Mouse (Mus musculus): ENCODE results near the gene Slc29a2.
"Not testable (repeated sequence)": the region's sequence is repeated elsewhere in the genome, so short reads cannot be mapped to it uniquely, and the experiment has no call there.

Gene Slc29a2

DNA sequence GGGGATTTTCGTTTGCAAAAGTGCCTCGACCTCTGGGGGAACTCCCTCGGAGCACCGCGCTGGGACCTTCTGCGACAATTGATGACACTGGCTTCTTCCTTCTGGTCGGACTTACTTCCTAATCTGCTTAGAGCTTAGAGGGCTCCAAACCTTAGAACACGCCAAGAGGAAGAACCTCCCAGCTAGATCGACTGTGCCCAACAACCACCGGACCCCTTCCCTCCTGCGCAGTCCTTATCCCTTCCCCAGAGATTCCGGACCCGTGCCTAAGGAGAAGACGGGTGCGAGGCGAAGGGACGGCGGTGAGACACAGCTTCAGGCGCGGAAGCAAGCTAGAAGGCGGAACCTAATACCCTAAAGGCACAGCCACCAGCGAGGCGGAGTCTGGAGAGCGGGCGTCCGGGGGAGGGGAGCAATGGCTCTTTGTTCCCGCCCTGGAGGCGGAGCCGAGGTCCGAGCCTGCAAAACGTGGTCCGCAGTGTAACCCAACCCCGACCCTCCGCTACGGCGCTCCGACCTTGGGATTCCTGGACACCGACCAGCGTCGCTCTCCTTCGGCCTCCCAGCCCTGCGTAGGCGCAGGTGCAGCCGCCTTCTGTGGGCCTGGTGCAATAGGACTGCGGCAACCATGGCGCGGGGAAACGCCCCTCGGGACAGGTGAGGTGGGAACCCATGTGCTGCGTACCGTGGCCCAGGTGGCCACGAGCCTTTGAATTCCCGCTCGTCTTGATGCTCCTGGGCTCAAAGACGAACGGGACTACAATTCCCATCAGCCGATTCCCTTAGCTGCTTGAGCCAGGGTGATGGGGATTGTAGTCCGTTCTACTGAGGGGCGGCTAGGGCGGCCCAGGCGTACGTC, at the start of gene Slc29a2:
Gene Slc29a2 (plus strand): TSS at position 240 of the 859 bp plus-strand sequence.
- DNase-seq: peak; percentile 90

DNA sequence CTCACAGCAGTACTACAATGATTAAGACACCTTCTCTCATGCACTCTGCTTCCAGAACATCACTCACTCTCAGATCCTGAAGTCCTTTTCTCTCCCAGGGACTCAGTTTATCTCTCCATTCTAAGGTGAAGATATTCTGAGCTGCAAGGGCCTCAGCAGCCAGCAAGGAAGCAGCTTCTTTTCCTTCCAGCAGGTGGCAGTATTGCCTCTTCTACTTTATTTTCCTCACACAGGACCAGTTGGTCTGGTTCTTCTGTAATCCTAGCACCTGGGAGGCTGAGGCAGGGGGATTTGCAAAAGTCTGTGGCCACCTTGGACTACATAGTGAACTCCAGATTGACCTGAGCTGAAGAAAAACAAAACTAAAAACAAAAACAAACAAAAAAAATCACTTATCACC, 41.9 kb upstream of the Slc29a2 start:
- DNase-seq: no peak

DNA sequence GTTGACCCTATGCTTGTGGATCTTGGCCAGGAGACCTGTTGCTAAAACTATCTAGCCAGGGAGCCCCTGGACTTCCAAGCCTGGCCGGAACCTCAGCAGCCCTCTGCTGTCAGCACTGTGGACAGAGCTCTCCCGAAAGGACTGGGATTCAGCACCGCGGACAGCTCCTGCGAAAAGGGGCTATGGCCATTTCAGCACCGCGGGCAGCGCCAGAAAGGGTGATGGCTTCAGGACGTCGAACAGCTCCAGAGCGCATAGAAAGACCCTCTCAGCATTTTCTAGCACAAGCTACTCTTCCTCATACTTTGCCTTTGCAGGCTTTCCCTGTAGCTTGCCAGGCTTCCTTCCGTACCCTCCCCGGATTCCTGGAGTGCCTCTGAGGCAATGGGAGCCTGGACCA, 34.6 kb upstream of the Slc29a2 start:
- peak; percentile 88 for DNase-seq

DNA sequence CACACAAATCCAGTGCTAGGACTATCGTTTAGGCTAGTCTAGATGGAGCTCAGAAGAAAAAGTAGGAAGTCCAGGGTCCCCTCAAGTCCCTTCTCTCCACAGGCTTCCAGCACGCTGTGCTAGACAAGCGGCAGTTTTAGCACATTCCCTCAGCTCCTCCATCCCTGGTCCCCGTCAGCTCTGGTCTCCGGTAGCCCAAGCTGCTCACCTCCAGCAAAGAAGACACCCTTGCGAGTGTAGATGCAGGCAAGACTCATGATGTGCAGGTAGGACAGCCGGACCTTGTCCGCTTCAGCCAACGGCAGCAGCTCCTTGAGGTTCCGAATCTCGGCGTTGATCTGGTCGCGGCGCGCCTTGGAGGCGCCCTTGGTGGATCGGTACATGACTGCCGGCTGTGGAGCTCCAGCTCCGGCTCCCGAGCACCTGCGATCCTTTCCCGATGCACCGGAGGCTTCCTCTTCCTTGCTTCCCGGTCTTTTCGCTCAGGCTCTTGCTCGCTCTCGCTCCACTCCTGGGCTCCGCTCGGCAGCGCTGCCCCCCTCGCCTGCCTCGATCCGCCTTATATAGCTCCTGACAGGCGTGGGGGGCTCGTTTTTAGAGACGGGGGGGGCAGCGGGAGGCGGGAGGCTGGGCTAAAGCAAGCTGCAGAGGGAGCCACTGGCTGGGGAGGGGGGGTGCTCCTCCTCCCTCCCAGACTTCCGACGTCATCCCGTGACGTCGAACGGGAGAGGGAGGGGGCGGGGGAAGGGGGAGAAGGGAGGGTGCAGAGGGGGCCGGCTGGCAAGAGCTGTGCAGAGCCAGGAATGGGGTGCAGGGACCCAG, 34.0 kb upstream of the Slc29a2 start:
- DNase-seq: no peak

DNA sequence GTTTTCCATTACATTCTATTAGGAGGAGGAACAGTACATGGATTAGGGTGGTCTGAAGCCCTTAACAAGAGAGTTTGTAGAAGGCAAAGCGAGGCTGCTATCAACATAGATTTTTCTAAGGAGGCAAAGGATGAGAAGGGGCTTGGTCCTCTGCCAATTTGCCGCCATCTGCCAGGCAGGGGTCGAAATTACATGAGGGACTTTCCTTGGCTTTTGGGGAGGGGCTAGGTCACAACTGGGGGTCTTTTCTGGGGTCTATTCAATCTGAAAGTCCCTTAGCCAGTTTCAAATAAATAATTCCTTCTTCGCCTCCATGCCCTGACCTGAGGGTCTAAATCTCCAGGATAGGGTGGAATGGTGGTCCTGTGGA, 33.4 kb upstream of the Slc29a2 start, which contains the start of gene Npas4:
Gene Npas4 (minus strand): TSS at position 61 of the 370 bp plus-strand sequence.
- no peak for DNase-seq

DNA sequence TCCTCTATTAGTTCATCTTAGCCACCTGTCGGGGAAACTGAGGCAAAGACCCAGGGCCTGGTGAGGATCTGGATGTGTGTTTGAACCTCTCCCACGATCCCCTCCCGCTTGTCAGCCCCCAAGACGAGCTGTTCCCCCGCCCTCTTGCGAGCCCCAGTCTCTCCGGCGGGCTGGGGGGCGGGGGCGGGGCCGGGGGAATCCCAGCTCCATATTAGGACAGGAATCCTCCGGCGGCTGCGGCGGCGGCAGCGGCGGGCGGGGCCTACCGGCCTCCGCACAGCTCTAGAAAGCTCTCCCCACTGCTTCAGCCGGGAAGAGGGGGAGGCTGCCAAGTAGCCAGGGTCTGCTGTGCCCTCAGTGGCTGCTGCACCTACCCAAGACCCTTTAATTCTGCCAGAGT, 32.9 kb upstream of the Slc29a2 start:
- DNase-seq: no peak

DNA sequence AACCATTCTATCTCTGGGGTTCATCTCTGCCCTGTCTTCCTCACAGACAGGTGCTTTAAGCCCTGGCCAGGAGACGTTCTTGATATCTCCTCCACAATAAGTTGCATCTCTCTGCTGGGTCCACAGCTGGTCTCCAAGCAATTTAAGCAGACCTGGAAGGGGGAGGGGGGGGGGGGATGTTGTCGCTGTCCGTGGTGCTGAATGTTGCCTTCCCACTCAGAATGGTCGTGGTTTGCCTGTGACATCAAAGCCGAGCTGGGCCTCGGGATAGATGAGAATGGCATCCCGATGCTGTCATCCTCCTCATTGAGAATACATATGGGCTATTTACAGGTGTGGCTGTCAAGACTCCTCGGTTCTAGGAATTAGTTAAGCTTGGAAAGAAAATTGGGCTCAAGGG, 31.3 kb upstream of the Slc29a2 start:
- peak; percentile 20 for DNase-seq

DNA sequence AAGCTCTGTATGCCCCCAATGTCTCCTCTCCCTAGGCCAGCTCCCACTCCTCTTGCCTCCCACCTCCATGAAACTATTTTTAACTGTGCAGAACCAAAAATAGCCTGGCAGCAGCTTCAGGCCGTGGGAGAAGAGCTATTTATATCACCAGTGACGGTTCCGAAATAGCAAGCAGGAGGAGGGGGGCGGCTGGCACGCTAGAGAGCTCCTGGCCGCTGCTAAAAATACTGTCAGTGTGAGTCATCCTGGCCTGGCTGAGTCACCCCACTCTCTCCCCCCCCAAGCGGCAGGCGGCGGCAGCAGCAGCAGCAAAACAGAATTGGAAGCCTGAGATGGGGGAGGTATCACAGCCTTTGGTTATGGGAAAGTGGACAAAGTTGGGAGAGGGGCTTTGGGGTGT, 30.8 kb upstream of the Slc29a2 start:
- DNase-seq: peak; percentile 37

DNA sequence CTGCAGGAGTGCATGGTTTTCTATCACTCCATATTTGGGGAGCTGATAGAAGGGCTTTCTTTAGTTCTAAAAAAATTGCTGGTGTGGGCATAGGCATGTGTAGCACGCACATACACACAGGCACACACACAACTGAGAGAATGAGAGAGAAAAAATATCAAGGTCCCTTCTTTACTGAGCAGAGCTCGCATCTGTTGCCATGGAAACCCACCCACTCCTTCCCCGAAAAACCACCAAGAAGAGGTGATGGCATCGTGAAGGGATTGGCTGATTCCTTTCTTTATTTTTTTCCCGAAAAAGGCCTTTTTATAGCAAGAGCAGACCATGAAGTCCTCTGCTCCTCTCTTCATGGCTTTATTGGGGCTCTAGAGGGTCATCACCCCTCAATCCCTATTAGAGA, 29.6 kb upstream of the Slc29a2 start:
- no peak for DNase-seq

DNA sequence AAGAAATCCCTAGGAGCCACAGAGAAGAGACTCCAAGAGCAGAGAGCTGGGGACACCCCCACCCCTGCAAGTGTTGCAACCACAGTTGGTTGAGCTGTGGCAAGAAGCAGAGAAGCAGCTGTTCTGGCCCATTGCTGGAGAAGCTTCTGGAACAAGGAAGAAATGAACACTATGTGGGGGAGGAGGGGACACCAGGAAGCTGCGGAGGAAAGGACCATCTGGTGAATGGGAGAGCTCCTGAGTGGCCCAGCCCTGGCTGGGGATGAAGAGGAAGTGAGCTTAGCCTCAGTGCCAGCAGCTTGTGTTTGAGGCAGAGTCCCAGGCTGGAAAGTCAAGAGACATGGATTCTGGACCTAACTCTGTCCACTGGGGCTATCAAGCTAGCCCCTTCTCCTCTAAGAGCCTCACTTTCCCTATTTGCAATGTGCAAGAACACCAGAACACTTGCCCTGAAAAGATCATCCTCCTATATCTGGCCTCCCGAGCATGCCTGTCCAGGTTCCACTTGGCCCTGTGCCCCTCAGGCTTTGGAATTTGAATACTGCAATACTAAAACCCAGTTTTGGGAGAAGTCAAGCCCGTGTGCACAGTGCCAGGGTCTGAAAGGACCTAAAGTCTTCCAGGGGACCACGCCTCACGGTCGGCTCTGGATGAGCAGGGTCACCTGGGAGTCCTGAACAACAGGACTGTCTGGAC, 24.1 kb upstream of the Slc29a2 start:
- no peak for DNase-seq

DNA sequence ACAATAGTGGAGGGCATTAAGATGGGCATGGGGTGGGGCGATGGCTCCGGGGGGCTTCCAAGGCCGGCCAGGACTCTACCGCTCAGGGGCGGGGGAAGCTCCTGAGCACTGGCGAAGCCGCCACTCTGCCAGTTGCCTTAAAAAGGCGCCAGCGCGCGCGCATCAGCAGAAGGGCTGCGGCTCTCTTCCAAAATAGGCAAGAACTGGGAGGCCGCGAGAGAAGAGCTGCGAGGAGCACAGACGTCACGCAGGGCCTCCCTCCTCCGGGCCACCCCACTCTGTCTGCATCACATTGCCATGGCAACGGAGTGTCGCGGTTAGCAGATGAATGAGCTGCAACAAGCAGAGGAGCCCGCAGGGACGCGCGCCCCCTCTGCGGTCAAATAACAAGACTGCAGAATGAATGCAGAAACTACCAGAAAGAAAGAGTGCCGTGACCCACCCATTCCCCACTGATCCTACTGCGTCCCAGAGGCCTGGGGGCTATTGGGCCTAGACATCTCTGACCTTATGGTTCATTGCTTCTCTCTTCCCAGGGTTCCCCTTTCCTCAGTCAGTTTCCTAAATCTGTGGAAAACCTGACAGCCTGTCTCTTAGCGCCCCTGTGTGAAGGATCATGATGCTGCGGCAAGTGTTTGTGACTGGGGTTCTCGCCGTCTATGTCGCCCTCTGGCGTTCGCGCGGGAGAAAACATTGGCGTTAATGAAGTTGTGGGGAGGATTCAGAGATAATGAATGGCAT, 21.8 kb upstream of the Slc29a2 start:
- DNase-seq: peak; percentile 65

DNA sequence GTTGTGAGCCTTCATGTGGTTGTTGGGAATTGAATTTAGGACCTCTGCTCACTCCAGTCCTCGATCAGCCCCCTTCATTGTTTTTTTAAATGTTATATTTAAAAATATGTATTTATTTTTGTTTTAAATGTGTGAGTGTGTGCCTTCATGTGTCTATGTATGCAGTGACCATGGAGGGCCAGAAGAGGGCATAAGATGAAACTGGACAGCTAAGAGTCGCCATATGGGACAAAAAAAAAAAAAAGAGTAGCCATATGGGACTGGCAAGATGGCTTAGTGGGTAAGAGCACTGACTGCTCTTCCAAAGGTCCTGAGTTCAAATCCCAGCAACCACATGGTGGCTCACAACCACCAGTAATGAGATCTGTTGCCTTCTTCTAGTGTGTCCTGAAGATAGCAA, 20.0 kb upstream of the Slc29a2 start:
- DNase-seq: not testable (repeated sequence)

DNA sequence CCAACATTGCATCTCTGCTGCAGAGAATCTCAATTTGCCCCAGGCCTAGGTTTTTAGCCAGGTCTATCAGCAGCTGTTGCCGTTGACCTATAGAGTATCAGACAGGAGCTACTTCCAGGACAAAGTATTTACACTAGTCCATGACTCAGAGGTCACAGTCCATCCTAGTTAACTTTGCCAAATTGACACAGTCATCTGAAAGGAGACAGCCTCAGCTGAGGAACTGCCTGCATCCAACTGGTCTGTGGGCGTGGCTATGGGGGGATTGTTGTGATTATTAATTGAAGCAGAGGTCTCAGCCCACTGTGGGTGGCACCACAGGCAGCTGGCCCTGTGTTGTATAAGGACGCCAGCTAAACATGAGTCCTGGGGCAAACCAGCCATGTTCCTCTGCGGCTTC, 18.7 kb upstream of the Slc29a2 start:
- DNase-seq: no peak

DNA sequence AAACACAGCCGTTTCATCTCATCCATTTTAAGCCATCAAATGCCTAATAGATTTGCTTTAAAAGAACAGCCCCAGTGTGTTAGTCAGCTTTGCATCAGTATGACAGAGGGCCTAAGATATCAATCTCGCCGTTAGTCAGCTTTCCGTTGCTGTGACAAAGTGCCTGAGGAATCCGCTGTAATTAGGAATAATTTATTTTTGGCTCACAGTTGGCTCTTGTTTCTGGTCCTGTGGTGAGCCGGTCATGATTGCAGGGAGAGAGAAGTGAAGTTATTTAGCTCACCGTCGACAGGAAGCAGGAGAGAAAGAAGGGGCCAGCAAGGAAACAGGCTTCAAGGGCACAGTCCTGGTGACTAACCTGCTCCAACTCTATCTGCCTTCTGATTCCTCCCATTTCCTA, 10.5 kb upstream of the Slc29a2 start:
- DNase-seq: no peak

DNA sequence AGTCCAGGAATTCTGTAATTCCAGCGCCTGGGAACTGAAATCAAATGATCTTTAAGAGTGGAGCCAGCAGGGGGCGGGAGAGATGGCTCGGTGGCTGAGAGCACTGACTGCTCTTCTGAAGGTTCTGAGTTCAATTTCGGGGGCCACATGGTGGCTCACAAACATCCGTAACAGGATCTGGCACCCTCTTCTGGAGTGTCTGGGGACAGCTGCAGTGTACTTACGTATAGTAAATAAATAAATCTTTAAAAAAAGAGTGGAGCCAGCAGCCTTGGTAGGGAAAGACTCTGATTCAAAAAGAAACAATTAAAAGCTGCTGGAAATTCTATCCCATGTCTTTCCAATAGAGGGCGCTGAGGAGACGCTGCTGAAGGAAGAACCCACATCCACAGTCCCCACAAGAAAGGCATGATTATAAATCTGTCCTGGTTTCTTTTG, 8.7 kb upstream of the Slc29a2 start:
- no peak for DNase-seq

DNA sequence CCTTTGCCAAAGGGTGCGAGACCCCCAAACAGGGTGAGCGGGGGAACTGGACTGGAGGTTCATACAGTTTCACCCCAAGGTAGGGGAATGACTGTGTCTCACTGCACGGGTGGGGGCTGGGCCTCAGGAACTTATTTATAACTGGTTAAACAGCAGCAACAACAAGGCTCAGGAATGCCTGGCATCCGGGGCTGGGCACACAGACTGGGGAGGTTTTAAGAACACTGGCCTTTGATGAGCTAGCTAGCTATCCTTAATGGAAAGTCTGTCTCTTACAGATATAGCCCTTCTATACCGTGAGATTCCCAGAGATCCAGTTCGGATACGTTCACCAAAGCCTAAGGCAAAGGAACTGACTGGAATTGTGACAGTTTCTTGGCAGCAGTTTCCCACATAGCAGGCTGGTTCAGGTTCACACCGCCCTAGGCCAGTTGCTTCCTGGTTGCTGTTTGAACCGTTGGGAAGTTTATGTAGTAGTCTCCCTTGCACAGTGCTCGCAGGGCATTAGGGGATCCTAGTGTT, 7.4 kb upstream of the Slc29a2 start:
- no peak for DNase-seq

DNA sequence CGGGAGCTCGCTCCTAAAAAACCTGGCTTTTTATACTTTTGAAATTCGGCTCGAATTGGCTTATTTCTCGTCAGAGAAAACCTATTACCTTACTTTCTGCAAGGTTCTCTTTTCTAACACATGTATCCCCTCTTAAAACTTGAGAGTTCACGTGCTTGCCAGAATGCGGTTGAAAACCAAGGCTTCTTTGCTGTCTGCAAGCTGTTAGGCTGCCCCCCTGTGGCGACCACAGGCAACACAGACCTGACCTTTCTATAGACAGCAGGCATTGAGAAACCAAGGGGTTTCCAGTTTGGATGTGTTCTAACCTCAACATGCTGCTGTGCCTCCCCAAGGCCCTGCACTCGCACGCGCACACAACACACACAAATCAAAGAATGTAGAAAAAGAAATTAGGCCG, 6.9 kb upstream of the Slc29a2 start:
- peak; percentile 77 for DNase-seq

DNA sequence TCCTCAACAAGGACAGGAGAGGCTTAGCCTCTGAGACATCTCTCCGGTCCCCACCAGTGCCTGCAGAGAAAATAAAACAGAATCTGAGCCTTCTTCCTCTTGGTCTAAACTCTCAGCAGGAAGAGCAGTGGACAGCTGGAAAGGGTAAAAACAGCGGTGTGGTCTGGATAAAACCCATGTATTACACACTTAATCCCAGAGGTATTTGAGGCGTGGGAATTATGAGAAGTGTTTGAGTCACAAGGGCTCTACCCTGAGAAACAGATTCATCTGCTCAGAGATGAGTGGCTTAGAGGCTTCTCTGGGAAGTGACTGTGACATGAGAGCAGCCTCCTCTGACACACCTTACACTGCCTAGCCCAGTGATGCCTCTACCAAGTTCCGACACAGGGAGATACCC, 6.0 kb upstream of the Slc29a2 start:
- DNase-seq: no peak

DNA sequence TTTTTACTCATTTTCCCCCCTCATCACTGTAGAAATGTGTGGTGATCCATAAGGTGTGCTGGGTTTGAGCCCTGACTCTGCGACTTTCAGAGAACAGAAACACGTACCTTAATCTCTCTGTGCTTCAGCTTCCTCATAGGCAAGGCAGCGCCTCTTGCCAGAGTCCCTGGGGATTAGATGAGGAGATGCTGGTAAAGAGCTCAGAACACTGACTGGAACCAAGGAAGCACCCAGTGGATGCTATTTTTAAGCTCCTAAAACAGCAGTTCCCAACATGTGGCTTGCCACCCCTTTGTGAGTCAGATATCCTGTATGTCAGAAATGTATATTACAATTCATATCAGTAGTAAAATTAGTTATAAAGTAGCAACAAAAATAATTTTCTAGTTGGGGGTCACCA, 5.5 kb upstream of the Slc29a2 start:
- no peak for DNase-seq

DNA sequence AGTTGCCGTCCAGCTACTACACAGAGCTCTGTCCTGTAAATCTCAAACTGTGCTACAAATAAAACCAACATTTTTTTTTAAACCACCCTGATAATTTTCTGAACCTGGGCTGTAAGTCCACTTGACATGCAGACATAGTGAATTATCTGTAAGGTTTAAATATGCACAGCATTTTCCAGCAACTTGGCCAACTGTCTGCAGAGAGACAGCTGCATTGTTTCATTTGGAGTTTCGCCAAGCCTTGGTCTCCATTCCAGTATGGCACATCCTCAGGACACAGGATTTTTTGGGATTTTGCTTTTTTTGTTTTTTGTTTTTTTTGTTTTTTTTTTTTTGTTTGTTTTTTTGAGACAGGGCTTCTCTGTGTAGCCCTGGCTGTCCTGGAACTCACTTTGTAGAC, 2.2 kb upstream of the Slc29a2 start:
- no peak for DNase-seq

DNA sequence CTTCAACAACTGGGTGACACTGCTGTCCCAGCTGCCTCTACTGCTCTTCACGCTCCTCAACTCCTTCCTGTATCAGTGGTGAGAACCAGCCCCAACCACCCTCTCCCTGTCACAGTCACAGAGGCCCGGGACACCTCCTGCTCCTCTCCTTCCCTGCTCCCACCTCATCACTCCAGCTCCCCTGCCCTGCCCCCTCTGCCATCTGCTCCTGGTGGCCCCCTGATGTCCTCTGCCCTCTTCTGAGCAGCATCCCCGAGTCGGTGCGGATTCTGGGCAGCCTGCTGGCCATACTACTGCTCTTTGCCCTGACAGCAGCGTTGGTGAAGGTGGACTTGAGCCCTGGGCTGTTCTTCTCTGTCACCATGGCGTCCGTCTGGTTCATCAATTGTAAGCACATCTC, 2.5 kb downstream of the Slc29a2 start:
- DNase-seq: no peak

DNA sequence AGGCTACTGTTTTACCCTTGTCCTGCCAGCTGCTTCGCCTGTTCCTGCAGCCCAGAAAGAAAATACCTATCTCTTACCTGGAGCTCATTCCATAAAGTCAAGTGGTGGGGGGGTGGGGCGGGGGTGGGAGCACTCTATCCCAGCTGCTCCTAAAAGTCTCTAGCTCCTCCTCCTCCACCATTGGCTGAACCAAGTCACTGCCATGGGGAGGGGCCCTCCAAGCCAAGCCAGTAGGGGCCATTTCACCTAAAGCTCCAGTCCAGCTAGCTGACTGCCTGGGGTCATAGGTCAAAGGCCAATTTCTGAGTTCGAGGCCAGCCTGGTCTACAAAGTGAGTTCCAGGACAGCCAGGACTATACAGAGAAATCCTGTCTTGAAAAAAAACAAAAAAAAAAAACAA, 9.0 kb downstream of the Slc29a2 start:
- no peak for DNase-seq
